Mouse (Mus musculus) adrenal gland, adult (tissue): ENCODE measurements around the gene Gm13277.
A peak's percentile ranks its signal among the peaks of the same experiment; 100 is the strongest.
"Not testable (repeated sequence)": the region's sequence is repeated elsewhere in the genome, so short reads cannot be mapped to it uniquely, and the experiment has no call there.

ENCODE experiments used
- DNase-seq, 2 experiments: peaks; one replicate each; pipeline ENCODE4 v3.0.0; 2022 to 2023; ENCODE audit warnings: low spot score in 1 of 2; ENCODE audit not compliant: inconsistent age in 2 of 2

The Gm13277 gene

GRCm38 (mm10) chr4:88788402-88788801 is at the start of gene Gm13277:
Gm13277 (plus strand) TSS chr4:88788632.
- DNase-seq, result peak; percentile 72 to 84

- DNase-seq, result no peak
Measured at GRCm38 (mm10) chr4:88739036-88739435, 49.4 kb upstream of the Gm13277 start.

GRCm38 (mm10) chr4:88741426-88741825 is 47.0 kb upstream of the Gm13277 start:
- no peak for DNase-seq

- DNase-seq, result no peak
Measured at GRCm38 (mm10) chr4:88742771-88743371, 45.6 kb upstream of the Gm13277 start.

GRCm38 (mm10) chr4:88744207-88744606 is 44.2 kb upstream of the Gm13277 start:
- DNase-seq, result no peak

GRCm38 (mm10) chr4:88749926-88750325 is 38.5 kb upstream of the Gm13277 start:
- DNase-seq, result no peak

- DNase-seq, result peak; percentile 75 to 92
Measured at GRCm38 (mm10) chr4:88754818-88755340, 33.6 kb upstream of the Gm13277 start, which contains the start of gene Gm13271. Gm13271 (plus strand) TSS chr4:88754868.

- DNase-seq, result peak in 1 of 2 experiments; percentile 81
Measured at GRCm38 (mm10) chr4:88756581-88757513, 31.6 kb upstream of the Gm13277 start.

GRCm38 (mm10) chr4:88757628-88758031 is 30.8 kb upstream of the Gm13277 start:
- DNase-seq, result peak; percentile 92 to 99

GRCm38 (mm10) chr4:88758751-88759150 is 29.7 kb upstream of the Gm13277 start:
- DNase-seq, result peak in 1 of 2 experiments; percentile 60

GRCm38 (mm10) chr4:88759610-88760268 is 28.7 kb upstream of the Gm13277 start, which contains the start of gene Gm13283:
Gm13283 (plus strand) TSS chr4:88760119.
- peak; percentile 37 to 81 for DNase-seq

GRCm38 (mm10) chr4:88760431-88760830 is 28.0 kb upstream of the Gm13277 start:
- DNase-seq, result peak; percentile 87 to 92

- peak; percentile 71 to 88 for DNase-seq
Measured at GRCm38 (mm10) chr4:88761776-88762175, 26.7 kb upstream of the Gm13277 start.

- DNase-seq, result peak in 1 of 2 experiments; percentile 55
Measured at GRCm38 (mm10) chr4:88762341-88762740, 26.1 kb upstream of the Gm13277 start.

GRCm38 (mm10) chr4:88763384-88764018 is 24.9 kb upstream of the Gm13277 start:
- peak; percentile 79 to 90 for DNase-seq

- DNase-seq, result not testable (repeated sequence)
Measured at GRCm38 (mm10) chr4:88773534-88773933, 14.9 kb upstream of the Gm13277 start, which contains the start of gene Gm13290. Gm13290 (plus strand) TSS chr4:88773834.

GRCm38 (mm10) chr4:88776622-88777021 is 11.8 kb upstream of the Gm13277 start, which contains the start of gene Gm13289:
Gm13289 (plus strand) TSS chr4:88776922.
- DNase-seq, result not testable (repeated sequence)

GRCm38 (mm10) chr4:88779550-88779949 is 8.9 kb upstream of the Gm13277 start, which contains the start of gene Gm13272:
Gm13272 (plus strand) TSS chr4:88779850.
- not testable (repeated sequence) for DNase-seq

- DNase-seq, result peak in 1 of 2 experiments; percentile 39
Measured at GRCm38 (mm10) chr4:88780320-88780719, 8.1 kb upstream of the Gm13277 start.

GRCm38 (mm10) chr4:88781831-88782230 is 6.6 kb upstream of the Gm13277 start, which contains the start of gene Ifnz:
Ifnz (plus strand) TSS chr4:88782131.
- DNase-seq, result peak in 1 of 2 experiments; percentile 10
